Mouse (Mus musculus): ENCODE data around the gene Abhd2.

Gene Abhd2

DNA sequence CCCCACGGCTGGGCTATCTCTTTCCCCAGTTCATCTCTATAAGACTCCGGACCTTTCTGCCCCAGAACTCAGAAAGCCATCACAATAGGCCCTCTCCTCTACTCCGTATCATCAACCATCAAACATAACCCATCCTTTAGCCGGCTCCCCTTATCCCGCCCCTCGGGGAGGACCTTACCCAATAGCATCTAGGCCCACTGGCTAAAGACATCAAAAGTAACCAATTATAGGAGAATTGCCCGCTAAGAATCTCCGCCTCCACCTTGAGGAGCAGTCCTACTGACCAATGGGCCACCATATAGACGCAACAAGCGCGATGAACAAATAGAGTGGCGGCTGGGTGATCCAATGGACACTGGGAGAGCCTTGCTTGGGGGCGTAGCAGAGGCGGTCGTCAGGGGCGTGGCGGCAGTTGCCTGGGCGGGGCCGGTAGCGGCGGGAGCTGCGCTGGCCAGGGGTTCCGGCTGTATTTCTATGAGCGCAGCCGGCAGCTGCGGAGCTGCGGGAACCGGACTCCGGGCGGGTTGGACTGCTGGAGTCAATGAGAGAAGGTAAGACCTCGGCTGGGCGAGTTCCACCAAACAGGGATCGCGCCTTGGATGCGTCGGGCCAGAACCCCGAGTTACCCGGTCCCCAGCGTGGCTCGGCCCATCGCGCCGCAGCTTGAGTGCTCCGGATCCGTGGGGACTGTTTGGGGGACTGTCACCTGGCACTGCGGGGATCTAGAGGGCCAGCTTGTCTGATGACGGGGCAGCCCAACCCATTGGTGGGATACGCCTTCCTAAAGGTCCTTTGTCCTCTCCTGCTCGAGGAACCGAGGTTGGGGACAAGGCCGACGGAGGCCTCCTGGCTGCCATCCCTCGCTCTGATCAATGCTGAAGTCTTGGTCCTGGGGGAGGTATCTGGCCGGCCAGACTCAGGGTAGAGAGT is at the start of gene Abhd2:
Gene Abhd2, plus strand, starts transcription at position 411 of the 930 bp plus-strand sequence.
- DNase-seq (ENCODE audit: low read depth, low spot score): peak; percentile 99

DNA sequence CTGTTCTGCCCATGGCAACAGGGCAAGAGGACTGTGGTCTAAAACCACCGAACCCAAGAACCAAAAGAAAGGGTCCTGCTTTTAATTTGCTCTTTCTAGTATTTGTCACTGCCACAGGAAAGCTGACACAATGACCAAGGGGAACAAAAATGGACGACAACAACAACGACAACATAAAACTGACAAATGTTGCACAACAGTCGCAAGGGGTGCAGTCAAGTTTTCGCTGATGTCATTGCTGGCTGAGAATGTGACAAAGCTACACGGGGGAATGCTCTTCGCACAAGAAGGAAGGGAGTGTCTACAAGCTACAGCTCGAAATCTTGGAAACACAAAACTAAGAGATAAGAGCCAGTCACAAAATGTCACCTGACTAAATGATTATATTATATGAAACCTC is 47.5 kb upstream of the Abhd2 start:
- no peak for DNase-seq (ENCODE audit: low read depth, low spot score)

DNA sequence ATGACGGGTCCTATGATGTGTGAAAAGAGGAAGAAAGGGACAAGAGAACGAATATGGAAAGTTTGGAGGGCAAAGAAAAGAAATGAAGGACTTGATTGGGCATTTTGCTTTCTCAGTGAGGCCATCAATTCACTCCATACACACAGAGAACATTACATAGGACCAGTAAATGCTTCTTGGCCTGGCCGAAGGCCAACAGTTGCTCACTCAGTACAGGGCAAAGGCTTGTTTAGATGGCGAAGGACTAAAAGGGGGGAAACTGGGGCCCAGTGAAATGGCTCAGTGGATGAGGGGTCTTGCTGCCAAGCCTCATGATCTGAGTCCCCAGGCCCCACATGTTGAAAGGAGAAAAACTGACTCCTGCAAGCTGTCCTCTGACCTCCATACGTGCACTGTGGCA is 46.8 kb upstream of the Abhd2 start:
- DNase-seq (ENCODE audit: low read depth, low spot score): no peak

DNA sequence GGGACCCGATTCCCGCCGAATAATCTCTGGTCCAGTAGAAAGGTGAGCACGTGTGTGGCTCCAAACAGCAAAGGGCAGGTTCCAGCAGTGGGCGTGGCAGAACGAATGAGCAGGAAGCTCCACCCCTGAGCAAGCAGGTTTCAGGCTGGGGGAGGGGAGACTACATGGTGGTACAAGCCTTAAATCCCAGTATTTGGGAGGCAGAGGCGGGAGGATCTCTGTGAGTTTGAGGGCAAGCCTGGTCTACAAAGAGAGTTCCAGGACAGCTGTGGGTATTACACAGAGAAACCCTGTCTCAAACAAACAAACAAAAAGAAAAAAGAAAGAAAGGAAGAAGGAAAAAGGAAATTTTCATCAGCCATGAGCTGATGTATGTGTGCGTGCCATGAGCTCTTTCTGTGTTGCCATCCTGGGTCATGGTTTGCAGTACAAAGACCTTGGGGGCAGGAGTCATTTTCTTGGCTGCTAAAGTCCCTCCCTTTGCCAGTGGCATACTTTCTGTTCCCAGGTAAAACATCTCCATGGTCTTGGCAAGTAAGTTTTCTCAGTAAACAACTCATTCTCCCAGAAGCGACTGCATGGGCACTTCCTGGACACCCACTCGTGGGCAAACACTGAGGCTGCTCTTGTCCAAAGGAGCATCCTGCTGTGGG is 46.0 kb upstream of the Abhd2 start:
- DNase-seq (ENCODE audit: low read depth, low spot score): no peak

DNA sequence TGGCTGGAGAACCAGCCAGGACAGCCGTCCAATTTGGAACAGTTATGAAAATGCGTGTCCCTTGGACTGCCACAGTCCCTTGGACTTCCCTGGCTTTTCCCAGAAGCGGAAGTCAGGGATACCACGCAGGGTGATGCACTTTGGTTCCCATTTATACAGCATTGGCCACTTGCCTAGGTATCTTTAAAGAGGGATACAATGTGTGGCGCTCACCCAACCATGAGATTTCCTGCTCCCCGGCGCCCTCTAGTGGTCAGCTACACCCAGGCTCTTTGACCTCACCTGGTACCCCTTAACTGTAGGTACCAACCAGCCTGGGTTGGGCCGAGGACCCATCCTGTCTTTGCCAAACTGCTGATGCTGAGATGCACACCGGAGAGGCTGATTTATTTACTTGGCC is 44.5 kb upstream of the Abhd2 start:
- peak; percentile 72 for DNase-seq (ENCODE audit: low read depth, low spot score)

DNA sequence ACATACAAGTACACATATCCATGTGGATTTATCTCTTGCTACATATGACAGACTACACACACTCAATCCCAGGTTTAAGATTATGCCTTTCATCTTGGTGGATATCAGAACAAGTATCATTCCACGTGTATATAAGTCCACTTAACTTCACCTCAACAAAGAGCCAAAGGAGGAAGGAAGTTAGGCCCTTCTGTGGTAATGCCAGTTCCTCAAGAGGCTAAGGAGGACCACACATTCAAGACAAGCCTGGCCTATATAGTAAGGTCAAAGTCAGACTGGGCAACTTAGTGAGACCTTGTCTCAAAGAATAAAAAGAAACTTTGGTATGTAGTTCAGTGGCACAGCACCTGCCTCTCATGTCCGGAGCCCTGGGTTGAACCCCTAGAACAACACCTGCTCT is 41.4 kb upstream of the Abhd2 start:
- no peak for DNase-seq (ENCODE audit: low read depth, low spot score)

DNA sequence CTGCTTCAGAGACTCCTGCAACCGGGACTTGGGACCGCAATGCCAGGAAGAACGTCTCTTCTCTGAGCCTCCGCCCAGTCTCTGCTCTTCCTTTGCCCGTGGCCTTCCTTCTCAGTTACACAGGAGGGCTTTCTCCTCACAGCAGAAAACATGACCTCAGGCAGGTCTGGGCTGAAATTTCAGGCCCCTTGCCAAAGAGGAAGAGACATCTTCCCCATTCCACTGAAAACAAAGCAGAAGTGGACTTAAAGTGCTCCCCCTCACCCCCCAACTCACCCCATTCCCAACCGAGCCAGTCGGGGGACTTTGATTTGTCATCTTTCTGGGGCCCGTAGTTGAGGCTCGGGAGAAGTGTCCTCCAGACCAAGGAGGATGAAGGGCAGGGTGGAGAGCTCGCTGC is 41.0 kb upstream of the Abhd2 start:
- no peak for DNase-seq (ENCODE audit: low read depth, low spot score)

DNA sequence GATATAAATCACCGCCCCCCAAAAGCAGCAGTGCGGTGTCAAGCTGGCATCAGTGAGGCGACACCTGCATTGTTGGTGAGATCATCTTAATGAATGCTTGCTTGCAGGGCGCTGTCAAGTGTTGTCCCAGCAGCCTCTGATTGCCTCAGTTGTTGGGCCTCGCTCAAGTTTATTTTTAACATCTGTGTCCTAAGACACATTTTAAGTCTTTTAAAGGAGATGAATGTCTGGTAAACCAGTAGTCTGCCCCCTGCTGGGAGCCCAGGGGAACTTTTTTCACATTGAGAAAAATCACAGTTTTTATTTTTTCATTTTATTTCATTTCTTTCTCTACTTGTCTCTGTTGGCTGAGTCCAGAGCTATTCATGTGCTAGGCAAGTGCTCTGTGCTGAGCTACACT is 34.3 kb upstream of the Abhd2 start:
- peak; percentile 66 for DNase-seq (ENCODE audit: low read depth, low spot score)

DNA sequence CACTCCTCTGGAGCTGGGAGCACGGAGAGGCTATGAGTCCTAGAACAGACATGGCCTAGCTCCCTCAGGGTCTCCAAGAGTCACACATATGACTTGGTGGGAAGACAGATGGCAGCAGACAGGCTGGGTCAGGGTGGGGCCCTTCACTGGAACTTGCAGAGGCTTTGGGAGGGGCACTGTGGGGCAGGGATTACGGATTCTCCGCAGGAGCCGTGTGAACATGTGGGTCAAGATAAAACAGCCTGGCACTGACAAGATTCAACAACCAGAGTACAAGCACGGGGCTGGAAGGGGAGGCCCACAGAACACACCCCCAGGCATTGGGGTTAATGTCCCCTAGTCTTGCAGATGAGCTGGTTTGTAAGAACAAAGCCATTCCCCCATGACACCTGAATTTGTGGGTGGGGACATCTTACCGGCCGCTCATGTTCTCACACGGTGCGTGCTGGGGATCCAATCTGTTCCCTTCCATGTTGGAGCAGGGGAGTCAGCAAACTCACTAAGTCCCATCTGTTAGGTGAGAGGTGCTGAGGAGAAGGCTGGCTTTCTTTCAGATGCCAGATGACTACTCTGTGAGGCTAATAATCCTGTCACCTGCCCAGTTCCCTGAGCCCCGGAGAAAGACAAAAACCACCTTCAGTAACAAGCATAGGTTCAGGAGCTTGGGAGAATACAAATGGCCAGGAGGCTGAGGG is 30.9 kb upstream of the Abhd2 start:
- no peak for DNase-seq (ENCODE audit: low read depth, low spot score)

DNA sequence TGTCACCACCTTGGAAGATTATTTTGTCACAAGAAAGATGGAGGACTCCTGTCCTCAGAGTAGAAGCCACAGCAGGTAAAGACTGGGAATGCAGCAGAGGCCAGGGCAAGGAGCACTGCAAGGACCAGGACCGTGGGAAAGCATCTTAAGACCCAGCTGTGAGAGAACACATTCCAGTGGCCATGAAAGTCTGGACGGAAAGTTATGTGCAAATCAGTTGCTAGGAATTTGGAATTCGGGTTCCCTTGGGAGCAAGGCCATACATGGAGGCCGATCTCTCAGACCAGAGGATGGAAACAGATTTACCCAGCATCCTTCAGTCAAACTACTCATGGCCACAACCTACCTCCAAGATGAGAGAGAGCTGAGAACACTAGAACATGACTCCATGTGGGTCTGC is 29.8 kb upstream of the Abhd2 start:
- DNase-seq (ENCODE audit: low read depth, low spot score): peak; percentile 76

DNA sequence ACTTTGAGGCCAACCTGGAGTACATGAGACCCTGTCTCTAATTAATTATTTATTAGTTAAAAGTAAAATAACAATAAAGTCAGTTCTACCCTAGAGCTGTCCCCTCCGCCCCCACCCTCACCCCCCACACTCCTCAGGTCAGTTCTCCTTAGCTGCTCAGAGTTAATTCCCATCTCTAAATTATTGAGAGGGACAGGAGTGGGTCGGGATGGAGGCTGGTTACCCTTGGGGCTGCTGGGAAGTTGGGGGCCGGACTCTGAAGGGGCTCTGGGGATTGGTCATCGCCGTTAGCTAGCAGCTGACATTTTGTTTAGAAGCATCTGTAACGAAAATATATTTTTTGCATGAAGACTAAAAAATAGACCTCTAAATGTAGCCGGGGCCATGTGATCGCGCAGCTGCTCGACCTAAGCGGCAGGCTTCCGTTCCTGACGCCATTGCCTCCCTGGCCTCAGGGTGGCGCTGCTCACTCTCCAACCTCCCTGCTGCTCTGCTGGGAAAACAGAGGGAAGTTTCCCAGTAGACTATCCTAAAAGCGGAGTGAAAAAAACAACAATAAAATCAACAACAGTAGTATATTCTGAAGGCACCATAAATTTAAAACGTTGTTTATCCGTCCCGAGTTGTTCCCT is 26.8 kb upstream of the Abhd2 start:
- peak; percentile 30 for DNase-seq (ENCODE audit: low read depth, low spot score)

DNA sequence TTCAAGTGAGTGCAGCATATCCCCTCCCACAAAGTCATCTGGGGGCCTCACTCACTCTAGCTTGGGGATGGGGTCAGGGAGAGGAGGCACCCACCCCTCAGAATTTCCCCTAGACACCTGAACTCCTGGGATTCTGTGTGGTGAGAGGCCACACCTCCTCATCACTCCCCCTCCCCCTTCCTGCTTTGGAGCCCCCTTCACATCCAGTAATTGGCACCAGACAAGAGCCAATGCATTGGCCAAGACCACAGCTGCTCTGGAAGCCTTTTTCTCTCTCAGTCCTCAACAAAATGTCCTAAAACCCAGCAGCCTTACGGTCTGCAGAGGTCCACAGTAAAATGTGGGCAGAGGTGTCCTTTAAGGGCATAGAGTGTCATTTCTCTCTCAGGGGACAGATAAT is 25.6 kb upstream of the Abhd2 start:
- no peak for DNase-seq (ENCODE audit: low read depth, low spot score)

DNA sequence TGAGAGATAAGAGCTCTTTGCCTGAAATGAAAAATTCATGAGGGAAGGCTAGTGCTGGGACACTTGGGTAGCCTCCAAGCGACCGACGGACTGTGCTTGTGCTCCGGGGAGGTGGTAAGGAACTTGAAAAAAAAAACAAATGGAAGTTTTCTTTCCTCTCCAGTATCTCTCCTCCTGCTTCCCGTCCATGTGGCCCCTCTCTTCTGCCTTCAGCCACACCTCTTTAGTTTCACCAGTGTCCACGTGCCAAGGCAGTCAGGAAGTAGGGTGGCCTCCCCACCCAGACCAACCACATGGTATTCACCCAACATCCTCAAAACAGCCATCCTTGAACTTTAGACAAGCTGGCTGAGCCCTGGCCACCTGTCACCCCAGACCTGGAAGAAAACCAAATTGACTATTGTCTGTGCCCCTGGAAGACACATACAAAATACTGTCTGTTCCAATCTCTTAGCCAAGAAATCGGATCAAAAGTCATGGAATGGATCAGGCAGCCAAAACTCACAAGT is 25.1 kb upstream of the Abhd2 start:
- DNase-seq (ENCODE audit: low read depth, low spot score): no peak

DNA sequence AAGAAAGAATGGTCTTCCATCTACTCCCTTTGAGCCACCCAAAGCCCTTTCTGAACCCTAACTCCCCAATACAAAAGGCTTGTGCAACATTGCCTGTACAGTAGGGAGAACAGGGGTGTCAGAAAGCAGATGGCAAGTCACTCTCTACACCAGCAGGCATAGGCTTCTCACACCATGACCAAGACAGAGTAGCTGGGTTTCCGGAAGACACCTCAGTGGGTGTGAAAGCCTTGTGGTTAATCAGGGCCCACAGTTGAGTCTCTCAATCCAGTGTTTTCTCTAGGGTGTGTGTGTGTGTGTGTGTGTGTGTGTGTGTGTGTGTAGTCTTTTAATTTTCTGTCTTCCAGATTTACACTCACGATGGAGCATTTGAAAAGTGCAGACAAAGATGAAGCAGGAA is 23.4 kb upstream of the Abhd2 start:
- DNase-seq (ENCODE audit: low read depth, low spot score): no peak

DNA sequence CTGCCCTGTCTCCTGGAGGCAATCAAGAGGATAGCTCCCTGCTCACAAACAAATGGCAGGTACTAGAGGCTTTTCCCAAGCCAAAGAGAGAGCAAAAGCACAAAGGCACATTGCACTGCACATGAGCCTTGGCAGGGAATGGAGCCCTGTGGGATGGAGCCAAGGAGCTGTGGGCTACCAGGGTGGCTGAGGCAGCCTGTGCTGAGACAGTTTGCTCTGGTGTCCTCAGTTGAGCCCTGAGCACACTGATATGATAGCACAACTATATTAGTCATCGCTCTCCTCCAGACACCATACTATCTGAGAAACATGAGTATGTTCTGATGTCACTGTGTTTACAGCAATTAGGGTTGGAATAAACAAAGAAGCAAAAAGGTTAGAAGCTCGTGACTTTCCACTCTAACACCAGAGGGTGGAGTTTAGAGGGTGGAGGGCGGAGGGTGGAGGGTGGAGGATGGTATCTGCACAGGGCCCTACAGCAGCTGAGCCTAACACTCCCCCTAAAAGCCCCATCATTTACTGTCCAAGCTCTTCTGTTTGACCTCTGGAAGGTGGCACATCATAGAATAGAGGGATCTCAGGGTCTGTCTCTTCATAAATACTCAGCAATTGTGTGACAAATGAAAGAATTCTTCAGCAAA is 18.6 kb upstream of the Abhd2 start:
- DNase-seq (ENCODE audit: low read depth, low spot score): peak; percentile 75

DNA sequence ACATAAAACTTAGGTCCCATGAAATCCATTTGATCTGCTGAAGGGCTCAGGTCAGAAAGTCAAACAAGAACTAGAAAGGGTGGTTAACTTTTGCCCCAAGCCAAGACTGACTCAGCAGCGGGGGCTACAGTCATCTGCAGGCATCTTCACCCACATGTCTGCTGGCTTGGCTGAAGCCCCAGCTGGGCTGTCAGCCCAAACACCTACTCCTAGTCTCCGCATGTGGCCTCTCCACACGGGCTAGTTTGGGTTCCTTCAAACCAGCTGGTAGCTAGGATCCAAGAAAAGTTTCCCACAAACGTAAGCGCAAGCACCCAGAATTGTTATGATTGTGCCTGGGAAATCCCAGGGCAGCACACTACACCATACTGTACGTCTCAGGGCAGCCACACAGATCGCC is 17.6 kb upstream of the Abhd2 start:
- peak; percentile 78 for DNase-seq (ENCODE audit: low read depth, low spot score)

DNA sequence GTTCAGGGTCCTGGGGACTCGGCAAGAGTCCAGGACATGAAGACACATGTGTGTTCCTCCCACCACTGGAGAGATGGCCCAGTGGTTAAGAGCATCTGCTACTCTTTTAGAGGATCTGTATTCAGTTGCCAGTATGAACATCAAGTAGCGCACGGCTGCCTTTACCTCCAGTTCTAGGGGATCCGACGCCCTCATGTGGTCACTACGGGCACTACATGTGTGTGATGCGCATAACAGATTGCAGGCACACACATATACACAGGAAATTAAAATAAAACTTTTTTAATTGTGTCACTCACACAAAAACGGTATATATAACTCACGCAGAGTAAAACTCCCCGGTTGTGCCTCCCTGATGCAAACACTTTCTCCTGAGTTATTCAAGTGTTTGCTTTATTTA is 17.2 kb upstream of the Abhd2 start:
- DNase-seq (ENCODE audit: low read depth, low spot score): peak; percentile 30

DNA sequence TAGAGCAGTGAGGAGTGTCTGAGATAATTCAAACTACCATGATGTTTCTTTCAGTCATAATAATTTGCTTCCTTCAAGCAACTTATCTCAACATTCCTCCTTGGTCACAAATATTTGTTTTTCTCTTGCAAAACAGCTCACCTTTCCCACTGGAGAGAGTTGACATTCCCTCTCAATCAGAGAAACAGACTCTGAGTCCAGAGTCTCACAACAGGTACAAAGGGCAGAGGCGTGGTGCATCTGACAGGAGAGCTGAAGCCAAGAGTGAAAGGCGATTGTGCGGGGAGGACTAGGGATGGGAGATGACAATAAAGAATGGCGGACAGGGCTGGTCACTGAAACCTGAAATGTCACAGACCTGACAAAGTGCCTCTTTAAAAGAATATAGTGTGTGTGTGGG is 16.3 kb upstream of the Abhd2 start:
- DNase-seq (ENCODE audit: low read depth, low spot score): no peak

DNA sequence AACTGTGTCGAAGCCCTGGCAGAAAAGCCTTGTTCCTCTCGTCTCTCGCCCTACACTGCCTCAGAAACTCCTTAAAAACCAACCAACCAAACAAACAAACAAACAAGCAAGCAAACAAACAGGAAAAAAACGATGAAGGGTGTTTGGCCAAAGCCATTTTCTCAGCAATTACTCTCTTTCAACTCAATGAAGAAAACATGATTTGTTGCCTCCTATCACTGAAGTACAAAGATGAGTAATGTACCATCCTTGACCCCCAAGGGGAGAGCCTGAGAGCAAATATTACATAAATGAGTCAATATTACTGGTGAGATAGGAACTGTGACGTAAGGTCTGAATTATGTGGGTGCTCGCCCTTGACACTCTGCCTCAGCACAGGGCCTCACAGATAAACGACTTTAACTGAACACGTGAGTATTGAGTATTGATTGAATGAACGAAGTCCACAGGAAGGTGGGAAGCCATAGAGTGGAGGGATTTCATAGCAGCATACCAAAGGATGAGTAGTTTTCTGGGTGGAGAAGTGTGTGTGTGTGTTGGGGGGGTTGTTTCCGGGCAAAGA is 13.9 kb upstream of the Abhd2 start:
- peak; percentile 25 for DNase-seq (ENCODE audit: low read depth, low spot score)

DNA sequence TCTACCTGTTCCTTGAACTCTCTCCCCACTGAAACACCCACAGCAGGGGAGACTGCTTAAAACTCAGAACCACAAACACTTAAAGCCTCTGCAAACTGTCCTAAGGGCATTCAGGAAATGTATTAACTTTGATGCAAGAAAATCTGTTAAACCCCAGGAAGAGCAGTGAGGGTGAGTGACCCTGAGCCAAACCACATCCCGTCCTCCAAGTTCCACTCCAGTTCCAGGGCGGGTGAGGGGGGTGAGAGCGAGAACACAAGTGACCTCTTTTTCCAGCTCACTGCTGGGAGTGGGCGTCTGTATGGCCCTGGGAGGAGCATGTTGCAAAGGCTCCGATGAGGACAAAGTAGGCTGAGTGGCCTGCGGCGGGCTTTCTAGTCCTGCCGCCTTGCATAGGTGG is 10.5 kb upstream of the Abhd2 start:
- peak; percentile 44 for DNase-seq (ENCODE audit: low read depth, low spot score)

DNA sequence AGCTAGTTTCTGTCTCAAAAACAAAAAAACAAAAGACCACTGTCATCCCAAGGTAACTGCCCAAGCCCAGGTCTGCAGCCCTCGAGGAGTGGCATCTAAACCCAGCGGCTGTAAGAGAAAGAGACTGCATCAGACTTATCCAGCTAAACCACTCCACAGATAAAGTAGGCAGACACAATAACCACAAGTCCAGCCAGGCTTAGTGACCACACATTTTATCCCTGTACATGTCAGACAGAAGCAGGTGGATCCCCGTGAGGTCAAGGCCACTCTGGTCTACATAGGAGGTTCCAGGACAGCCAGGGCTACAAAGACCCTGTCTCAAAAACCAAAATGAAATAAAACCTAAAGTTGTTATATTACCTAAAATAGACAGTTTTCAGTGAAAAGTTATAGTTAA is 9.2 kb upstream of the Abhd2 start:
- no peak for DNase-seq (ENCODE audit: low read depth, low spot score)
